Mouse (Mus musculus) kidney, adult 9 months (tissue): ENCODE measurements around the gene 9230112D13Rik.

Source experiments
- DNase-seq: peaks from one replicate; pipeline ENCODE4 v3.0.0; 2022

9230112D13Rik gene

GRCm38 (mm10) chr14:34522701-34523100 is at the start of gene 9230112D13Rik:
TSS of gene 9230112D13Rik (minus strand) at chr14:34522801.
- no peak for DNase-seq

GRCm38 (mm10) chr14:34571610-34572387 is 49.2 kb upstream of the 9230112D13Rik start:
- DNase-seq, result no peak

- DNase-seq, result no peak
Observed at GRCm38 (mm10) chr14:34570903-34571302, 48.3 kb upstream of the 9230112D13Rik start.

- peak; percentile 75 for DNase-seq
Observed at GRCm38 (mm10) chr14:34570294-34570693, 47.7 kb upstream of the 9230112D13Rik start.

GRCm38 (mm10) chr14:34569534-34570194 is 47.1 kb upstream of the 9230112D13Rik start:
- no peak for DNase-seq

GRCm38 (mm10) chr14:34568626-34569025 is 46.0 kb upstream of the 9230112D13Rik start:
- DNase-seq, result no peak

GRCm38 (mm10) chr14:34567697-34568096 is 45.1 kb upstream of the 9230112D13Rik start:
- DNase-seq, result no peak

- no peak for DNase-seq
Observed at GRCm38 (mm10) chr14:34566530-34566929, 43.9 kb upstream of the 9230112D13Rik start.

- no peak for DNase-seq
Observed at GRCm38 (mm10) chr14:34565711-34566110, 43.1 kb upstream of the 9230112D13Rik start.

GRCm38 (mm10) chr14:34564646-34565045 is 42.0 kb upstream of the 9230112D13Rik start:
- DNase-seq, result no peak

GRCm38 (mm10) chr14:34562393-34562792 is 39.8 kb upstream of the 9230112D13Rik start:
- DNase-seq, result no peak

GRCm38 (mm10) chr14:34561647-34562046 is 39.0 kb upstream of the 9230112D13Rik start:
- DNase-seq, result no peak

- DNase-seq, result no peak
Observed at GRCm38 (mm10) chr14:34558947-34559346, 36.3 kb upstream of the 9230112D13Rik start.

- no peak for DNase-seq
Observed at GRCm38 (mm10) chr14:34555211-34555610, 32.6 kb upstream of the 9230112D13Rik start.

- DNase-seq, result peak; percentile 37
Observed at GRCm38 (mm10) chr14:34554047-34554446, 31.4 kb upstream of the 9230112D13Rik start.

GRCm38 (mm10) chr14:34553470-34553869 is 30.9 kb upstream of the 9230112D13Rik start:
- no peak for DNase-seq

- DNase-seq, result no peak
Observed at GRCm38 (mm10) chr14:34552226-34552625, 29.6 kb upstream of the 9230112D13Rik start.

GRCm38 (mm10) chr14:34549004-34549671 is 26.5 kb upstream of the 9230112D13Rik start:
- peak; percentile 78 for DNase-seq

- DNase-seq, result peak; percentile 35
Observed at GRCm38 (mm10) chr14:34548391-34549001, 25.9 kb upstream of the 9230112D13Rik start.

- DNase-seq, result no peak
Observed at GRCm38 (mm10) chr14:34544545-34544944, 21.9 kb upstream of the 9230112D13Rik start.

GRCm38 (mm10) chr14:34544001-34544400 is 21.4 kb upstream of the 9230112D13Rik start:
- DNase-seq, result no peak

GRCm38 (mm10) chr14:34543596-34543995 is 21.0 kb upstream of the 9230112D13Rik start:
- no peak for DNase-seq

- DNase-seq, result peak; percentile 43
Observed at GRCm38 (mm10) chr14:34541896-34542295, 19.3 kb upstream of the 9230112D13Rik start.
